ENCODE assay signal across 17 mouse cellular contexts in the genomic region with DNA sequence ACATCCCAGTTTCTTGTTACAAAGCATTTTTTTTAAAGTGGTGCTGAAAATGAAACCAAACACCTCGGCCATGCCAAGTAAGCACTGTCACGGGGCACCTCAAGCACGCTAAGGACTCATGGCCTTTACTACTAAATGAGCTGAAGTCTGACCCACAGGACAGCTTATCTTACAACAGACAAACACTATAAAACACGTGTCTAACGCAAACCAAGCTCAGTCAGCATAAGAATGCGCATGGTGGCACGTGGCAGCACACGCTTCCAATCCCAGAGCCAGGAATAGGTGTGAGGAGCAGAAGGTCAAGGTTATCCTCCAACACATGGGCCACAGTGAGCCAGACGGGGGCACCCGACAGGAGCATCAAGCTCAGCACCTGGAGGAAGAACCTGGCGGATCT. TPM values are rescaled to one million over a fixed set of nuclear protein-coding genes. Genes with fewer than 3 reads are reported as not detected.
DNase-seq lines count a peak whose midpoint lies in the region; ATAC-seq and TF ChIP-seq lines count a peak whose summit lies in the region.
"Had no signal": no experiment of that assay in that cellular context is flagged by ENCODE, and none has a peak within 500 bp of the region (broad histone marks: within the 10 kb centered on the region; RNA-seq: fewer than 3 reads in every experiment).

No protein-coding gene starts in this region.

- H3K4me3 ChIP-seq in midbrain, embryonic 11.5 days (ENCODE audit: low read depth, low read length): no peak overlapping the region
- H3K4me3 ChIP-seq in midbrain, embryonic 14.5 days (replicated peaks; ENCODE audit: low read depth, low read length): no peak overlapping the region
- no peak overlapping the region for H3K4me3 ChIP-seq in intestine, postnatal 0 days (ENCODE audit: low read depth, low read length)
- H3K4me3 ChIP-seq: embryonic facial prominence, embryonic 15.5 days; forebrain, embryonic 10.5 days; heart, embryonic 13.5 days; lung, embryonic 15.5 days; neural tube, embryonic 12.5 days had no signal

- DNase-seq in heart, adult 8-10 months (ENCODE audit: low spot score): peak; percentile 21
- no peak for DNase-seq in heart, postnatal 36 days
- DNase-seq in midbrain, embryonic 11.5 days (ENCODE audit: low spot score, missing footprints): peak; percentile 65
- DNase-seq in midbrain, embryonic 14.5 days: no peak
- DNase-seq in adrenal gland, postnatal 14 days: peak; percentile 59
- no peak for DNase-seq in frontal cortex, postnatal 10 days (ENCODE audit: low spot score in 2 of 2)
- no peak for DNase-seq in ovary, postnatal 10 days (ENCODE audit: low spot score)
- DNase-seq: cerebellum, adult 9-11 months; layer of hippocampus, adult 9-11 months; thymus, postnatal 4 days had no signal

- H3K36me3 ChIP-seq in midbrain, embryonic 11.5 days (ENCODE audit: control insufficient read depth, insufficient read depth, low read length): peaks cover 49% of the 10 kb centered on the region
- H3K36me3 ChIP-seq in midbrain, embryonic 14.5 days (ENCODE audit: control insufficient read depth, insufficient read depth, low read length): peaks cover 98% of the 10 kb centered on the region
- peaks cover 79% of the 10 kb centered on the region for H3K36me3 ChIP-seq in intestine, postnatal 0 days (ENCODE audit: control insufficient read depth, insufficient read depth)

- intact Hi-C loops in heart, postnatal 36 days (cut with DNase I): loop anchor here (5.0 kb wide), 1 partner anchor 163 kb away; no protein-coding TSS in a partner anchor

- H3K9ac ChIP-seq in midbrain, embryonic 11.5 days (ENCODE audit: low read length): no peak overlapping the region
- H3K9ac ChIP-seq in midbrain, embryonic 14.5 days (replicated peaks; ENCODE audit: low read length): no peak overlapping the region
- H3K9ac ChIP-seq in intestine, postnatal 0 days (ENCODE audit: low read depth, low read length): no peak overlapping the region
- H3K9ac ChIP-seq: embryonic facial prominence, embryonic 15.5 days; lung, embryonic 15.5 days; neural tube, embryonic 12.5 days had no signal

- 95% methylated on average over 11 of the region's 11 CpGs for WGBS in midbrain, embryonic 11.5 days
- WGBS in midbrain, embryonic 14.5 days: 96% methylated on average over 11 of the region's 11 CpGs
- WGBS in intestine, postnatal 0 days: 49% methylated on average over 11 of the region's 11 CpGs

- H3K9me3 ChIP-seq in midbrain, embryonic 11.5 days (ENCODE audit: control insufficient read depth, low read length): no peaks in the 10 kb centered on the region
- no peaks in the 10 kb centered on the region for H3K9me3 ChIP-seq in midbrain, embryonic 14.5 days (ENCODE audit: control insufficient read depth, low read length)
- H3K9me3 ChIP-seq in intestine, postnatal 0 days (ENCODE audit: control insufficient read depth): no peaks in the 10 kb centered on the region
- H3K9me3 ChIP-seq: embryonic facial prominence, embryonic 15.5 days; forebrain, embryonic 10.5 days; G1E; heart, embryonic 13.5 days; lung, embryonic 15.5 days; neural tube, embryonic 12.5 days had no signal

- H3K27ac ChIP-seq in midbrain, embryonic 11.5 days (ENCODE audit: low read depth, low read length): no peak overlapping the region
- no peak overlapping the region for H3K27ac ChIP-seq in midbrain, embryonic 14.5 days (replicated peaks; ENCODE audit: low read depth, low read length)
- no peak overlapping the region; the same call in 1 of the 2 replicates for H3K27ac ChIP-seq in intestine, postnatal 0 days (ENCODE audit: low read depth, low read length)
- H3K27ac ChIP-seq: embryonic facial prominence, embryonic 15.5 days; forebrain, embryonic 10.5 days; heart, embryonic 13.5 days; lung, embryonic 15.5 days; neural tube, embryonic 12.5 days had no signal

- H3K27me3 ChIP-seq in midbrain, embryonic 11.5 days (ENCODE audit: control insufficient read depth, insufficient read depth, low read length): no peaks in the 10 kb centered on the region
- no peaks in the 10 kb centered on the region for H3K27me3 ChIP-seq in midbrain, embryonic 14.5 days (ENCODE audit: control insufficient read depth, insufficient read depth, low read length)
- no peaks in the 10 kb centered on the region for H3K27me3 ChIP-seq in intestine, postnatal 0 days (replicated peaks; ENCODE audit: control insufficient read depth, insufficient read depth, low read length)
- H3K27me3 ChIP-seq: embryonic facial prominence, embryonic 15.5 days; heart, embryonic 13.5 days; lung, embryonic 15.5 days; neural tube, embryonic 12.5 days had no signal

- TF ChIP-seq CTCF in intestine, postnatal 0 days (IDR thresholded peaks at IDR 0.05; ENCODE audit: low read depth): no peak

- H3K4me2 ChIP-seq in midbrain, embryonic 11.5 days: no peak overlapping the region
- H3K4me2 ChIP-seq in midbrain, embryonic 14.5 days (ENCODE audit: low read length): no peak overlapping the region
- no peak overlapping the region for H3K4me2 ChIP-seq in intestine, postnatal 0 days (replicated peaks; ENCODE audit: low read depth)
- H3K4me2 ChIP-seq: embryonic facial prominence, embryonic 15.5 days; heart, embryonic 13.5 days; lung, embryonic 15.5 days; neural tube, embryonic 12.5 days had no signal

- no peak for ATAC-seq in midbrain, embryonic 11.5 days (ENCODE audit: low FRiP score)
- ATAC-seq in midbrain, embryonic 14.5 days (ENCODE audit: low FRiP score, low TSS enrichment): no peak
- ATAC-seq in intestine, postnatal 0 days: peak; percentile 88

- H3K4me1 ChIP-seq in midbrain, embryonic 11.5 days (ENCODE audit: control insufficient read depth, insufficient read depth, low read length): no peaks in the 10 kb centered on the region
- H3K4me1 ChIP-seq in midbrain, embryonic 14.5 days (ENCODE audit: control insufficient read depth, insufficient read depth, low read length): no peaks in the 10 kb centered on the region
- no peaks in the 10 kb centered on the region for H3K4me1 ChIP-seq in intestine, postnatal 0 days (replicated peaks; ENCODE audit: control insufficient read depth, insufficient read depth, low read length)
- H3K4me1 ChIP-seq: embryonic facial prominence, embryonic 15.5 days; forebrain, embryonic 10.5 days; heart, embryonic 13.5 days; lung, embryonic 15.5 days; neural tube, embryonic 12.5 days had no signal

RNA-seq across cellular contexts. Expression of a gene that starts 17.2 kb away (rescaled TPM):
- 10 to 100 TPM; 34.5 to 56.9 (median 50.9) TPM for total RNA-seq in heart, adult 8-10 months (2022)
- total RNA-seq in heart, postnatal 36 days (2021): 10 to 100 TPM; 45.6 to 51.6 TPM
- polyA plus RNA-seq in midbrain, embryonic 11.5 days (2014; fragmentation: Nextera tagmentation; extraction: Ambion mirVana): 12.3 and 12.8 TPM in 2 replicates
- 23.3 and 33.3 TPM in 2 replicates for polyA plus RNA-seq in midbrain, embryonic 14.5 days (2014; fragmentation: Nextera tagmentation; extraction: Ambion mirVana)
- 48.7 and 60.8 TPM in 2 replicates for total RNA-seq in adrenal gland, postnatal 14 days (2021)
- polyA plus RNA-seq in intestine, postnatal 0 days (2015; fragmentation: Nextera tagmentation; extraction: Ambion mirVana): 9.5 and 10.9 TPM in 2 replicates

RNA-seq across cellular contexts. Expression of a gene that starts 24.4 kb away (rescaled TPM):
- total RNA-seq in heart, adult 8-10 months (2022): 10 to 100 TPM; 13.2 to 14.5 (median 13.9) TPM
- total RNA-seq in heart, postnatal 36 days (2021): 10 to 100 TPM; 12.6 to 15.2 TPM
- polyA plus RNA-seq in midbrain, embryonic 11.5 days (2014; fragmentation: Nextera tagmentation; extraction: Ambion mirVana): 8.7 and 9.0 TPM in 2 replicates
- 11.7 and 13.4 TPM in 2 replicates for polyA plus RNA-seq in midbrain, embryonic 14.5 days (2014; fragmentation: Nextera tagmentation; extraction: Ambion mirVana)
- total RNA-seq in adrenal gland, postnatal 14 days (2021): 23.0 and 24.2 TPM in 2 replicates
- 6.0 and 6.1 TPM in 2 replicates for polyA plus RNA-seq in intestine, postnatal 0 days (2015; fragmentation: Nextera tagmentation; extraction: Ambion mirVana)

Comparison
In these comparisons a context has a peak if more than half of its experiments do, and no peak if none do; other contexts are left out.
1. DNase-seq: peak in heart, adult 8-10 months (single experiment), midbrain, embryonic 11.5 days (single experiment) and adrenal gland, postnatal 14 days (single experiment); none in heart, postnatal 36 days (0 of 2), midbrain, embryonic 14.5 days (single experiment), frontal cortex, postnatal 10 days (0 of 2) and ovary, postnatal 10 days (single experiment).